ENCODE assay signal across 10 mouse cellular contexts in the genomic region with DNA sequence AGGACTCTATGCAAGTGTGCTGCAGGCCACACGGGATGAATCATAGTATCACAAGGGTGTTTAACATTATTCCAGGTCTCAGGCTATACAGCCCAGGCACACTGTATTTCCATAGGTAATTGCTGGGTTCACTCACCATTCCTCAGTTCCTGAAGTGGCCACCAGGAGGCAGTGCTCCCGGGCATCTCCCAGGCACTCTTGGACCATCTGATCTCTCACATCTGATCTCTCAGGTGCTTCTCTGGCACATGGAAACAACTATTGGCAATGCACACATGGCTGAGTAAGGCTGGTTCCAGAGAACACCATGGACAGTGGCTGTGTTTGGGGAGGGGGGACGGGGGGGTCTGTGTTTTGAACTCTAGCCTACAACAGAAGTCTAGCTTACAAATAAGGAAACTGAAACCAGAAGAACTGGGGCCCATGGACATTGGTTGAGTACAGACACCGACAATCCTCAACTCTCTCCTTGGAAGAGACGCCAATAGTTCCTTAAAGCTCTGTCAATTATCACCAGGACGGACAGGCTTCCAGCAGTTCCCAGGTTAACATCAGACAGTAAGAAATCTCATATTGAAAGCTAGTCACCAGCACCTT. TPM values are rescaled to one million over a fixed set of nuclear protein-coding genes. Genes with fewer than 3 reads are reported as not detected.
A peak's percentile ranks its signal among the peaks of the same experiment; 100 is the strongest.
DNase-seq lines count a peak whose midpoint lies in the region; ATAC-seq lines count a peak whose summit lies in the region.
"Had no signal": no experiment of that assay in that cellular context is flagged by ENCODE, and none has a peak within 500 bp of the region (broad histone marks: within the 10 kb centered on the region; RNA-seq: fewer than 3 reads in every experiment).

No protein-coding gene starts in this region.

- no peaks in the 10 kb centered on the region for H3K36me3 ChIP-seq in neural tube, embryonic 15.5 days
- H3K36me3 ChIP-seq in embryonic facial prominence, embryonic 12.5 days, result no peaks in the 10 kb centered on the region
- H3K36me3 ChIP-seq: heart, embryonic 13.5 days; lung, embryonic 15.5 days had no signal

- H3K9me3 ChIP-seq in neural tube, embryonic 15.5 days (replicated peaks), result no peaks in the 10 kb centered on the region
- no peaks in the 10 kb centered on the region for H3K9me3 ChIP-seq in embryonic facial prominence, embryonic 12.5 days
- H3K9me3 ChIP-seq: lung, embryonic 15.5 days had no signal

- no peak overlapping the region for H3K4me2 ChIP-seq in neural tube, embryonic 15.5 days
- H3K4me2 ChIP-seq in embryonic facial prominence, embryonic 12.5 days (replicated peaks), result no peak overlapping the region
- H3K4me2 ChIP-seq: heart, embryonic 13.5 days; lung, embryonic 15.5 days had no signal

- peak; percentile 38 for DNase-seq in embryo, embryonic 10.5 days (ENCODE audit: low spot score)
- no peak for DNase-seq in embryo, embryonic 9.5 days (ENCODE audit: extremely low spot score)
- DNase-seq in neural tube, embryonic 10.5 days (ENCODE audit: extremely low spot score, low spot score), result peak; percentile 42
- DNase-seq in testis, postnatal 10 days (ENCODE audit: low spot score), result peak; percentile 59
- DNase-seq in frontal cortex, postnatal 36 days (ENCODE audit: low spot score in 2 of 2), result no peak
- DNase-seq in layer of hippocampus, adult 11-12 months (ENCODE audit: low spot score), result no peak

- H3K9ac ChIP-seq in neural tube, embryonic 15.5 days (replicated peaks), result no peak overlapping the region
- no peak overlapping the region for H3K9ac ChIP-seq in embryonic facial prominence, embryonic 12.5 days
- H3K9ac ChIP-seq: heart, embryonic 13.5 days; lung, embryonic 15.5 days had no signal

- 74% methylated on average over 6 of the region's 6 CpGs for WGBS in neural tube, embryonic 15.5 days
- WGBS in embryonic facial prominence, embryonic 12.5 days, result 69% methylated on average over 6 of the region's 6 CpGs

- peaks cover 28% of the 10 kb centered on the region for H3K4me1 ChIP-seq in neural tube, embryonic 15.5 days
- peaks cover 16% of the 10 kb centered on the region for H3K4me1 ChIP-seq in embryonic facial prominence, embryonic 12.5 days

- no peak for ATAC-seq in neural tube, embryonic 15.5 days (ENCODE audit: low FRiP score)
- ATAC-seq in embryonic facial prominence, embryonic 12.5 days (ENCODE audit: insufficient number of reproducible peaks, insufficient read depth, low FRiP score, low TSS enrichment), result peak; percentile 20; the same call in 1 of the 2 replicates

- peaks cover 6% of the 10 kb centered on the region; the same call in 1 of the 2 replicates for H3K27me3 ChIP-seq in neural tube, embryonic 15.5 days (replicated peaks)
- H3K27me3 ChIP-seq in embryonic facial prominence, embryonic 12.5 days, result no peaks in the 10 kb centered on the region
- H3K27me3 ChIP-seq: lung, embryonic 15.5 days had no signal

- H3K27ac ChIP-seq in neural tube, embryonic 15.5 days (replicated peaks), result no peak overlapping the region
- H3K27ac ChIP-seq in embryonic facial prominence, embryonic 12.5 days, result no peak overlapping the region
- H3K27ac ChIP-seq: heart, embryonic 13.5 days; lung, embryonic 15.5 days had no signal

- no peak overlapping the region for H3K4me3 ChIP-seq in neural tube, embryonic 15.5 days (replicated peaks)
- H3K4me3 ChIP-seq in embryonic facial prominence, embryonic 12.5 days, result no peak overlapping the region
- H3K4me3 ChIP-seq: heart, embryonic 13.5 days; lung, embryonic 15.5 days had no signal

RNA-seq across cellular contexts. Expression of a gene that starts 40.1 kb away (rescaled TPM):
- 1.5 TPM in 1 of 2 replicates, not detected in the other for polyA plus RNA-seq in neural tube, embryonic 15.5 days (2015; fragmentation: Nextera tagmentation; extraction: Ambion mirVana)
- polyA plus RNA-seq in embryonic facial prominence, embryonic 12.5 days (2016; fragmentation: Nextera tagmentation; extraction: Ambion mirVana), result not detected in 2 replicates
- polyA plus RNA-seq: heart, embryonic 13.5 days had no signal

RNA-seq across cellular contexts. Expression of a gene that starts 49.0 kb away (rescaled TPM):
- polyA plus RNA-seq in neural tube, embryonic 15.5 days (2015; fragmentation: Nextera tagmentation; extraction: Ambion mirVana), result 10.0 and 11.0 TPM in 2 replicates
- 2.4 and 2.5 TPM in 2 replicates for polyA plus RNA-seq in embryonic facial prominence, embryonic 12.5 days (2016; fragmentation: Nextera tagmentation; extraction: Ambion mirVana)

Comparison
In these comparisons a context has a peak if more than half of its experiments do, and no peak if none do; other contexts are left out.
1. DNase-seq: peak in embryo, embryonic 10.5 days (single experiment), neural tube, embryonic 10.5 days (single experiment) and testis, postnatal 10 days (single experiment); none in embryo, embryonic 9.5 days (single experiment), frontal cortex, postnatal 36 days (0 of 2) and layer of hippocampus, adult 11-12 months (single experiment).